Mouse (Mus musculus): Measurements from ENCODE around the gene Gm48552.
A peak's percentile ranks its signal among the peaks of the same experiment; 100 is the strongest.

Gm48552 gene

DNA sequence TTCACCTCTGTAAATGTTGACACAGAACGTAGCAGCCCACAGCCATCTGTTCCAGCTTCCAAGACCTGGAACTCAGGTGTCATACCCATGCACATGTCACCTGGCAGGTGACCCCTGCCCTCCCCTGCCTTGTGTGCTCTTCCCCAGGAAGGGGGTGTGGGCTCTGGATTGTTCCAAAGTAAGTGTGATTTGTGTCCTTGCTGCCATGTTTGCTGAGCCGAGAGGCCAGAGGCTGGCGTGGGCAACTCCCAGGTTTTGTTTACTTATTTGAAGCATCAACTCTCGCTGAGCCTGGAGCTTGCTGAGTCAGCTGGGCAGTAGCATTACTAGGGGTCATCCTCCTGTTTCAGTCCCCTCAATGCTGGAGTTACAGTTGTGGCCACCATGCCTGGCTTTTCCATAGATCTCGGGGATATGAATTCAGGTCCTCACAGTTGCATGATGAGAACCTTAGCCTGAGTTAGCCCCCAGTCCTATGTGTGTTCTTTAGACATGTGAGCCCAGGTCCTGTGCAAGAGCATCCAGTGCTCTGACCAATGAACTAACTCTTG lies at the start of gene Gm48552:
Gm48552 (plus strand) TSS at position 501 of the 551 bp plus-strand sequence.
- no peak for DNase-seq

DNA sequence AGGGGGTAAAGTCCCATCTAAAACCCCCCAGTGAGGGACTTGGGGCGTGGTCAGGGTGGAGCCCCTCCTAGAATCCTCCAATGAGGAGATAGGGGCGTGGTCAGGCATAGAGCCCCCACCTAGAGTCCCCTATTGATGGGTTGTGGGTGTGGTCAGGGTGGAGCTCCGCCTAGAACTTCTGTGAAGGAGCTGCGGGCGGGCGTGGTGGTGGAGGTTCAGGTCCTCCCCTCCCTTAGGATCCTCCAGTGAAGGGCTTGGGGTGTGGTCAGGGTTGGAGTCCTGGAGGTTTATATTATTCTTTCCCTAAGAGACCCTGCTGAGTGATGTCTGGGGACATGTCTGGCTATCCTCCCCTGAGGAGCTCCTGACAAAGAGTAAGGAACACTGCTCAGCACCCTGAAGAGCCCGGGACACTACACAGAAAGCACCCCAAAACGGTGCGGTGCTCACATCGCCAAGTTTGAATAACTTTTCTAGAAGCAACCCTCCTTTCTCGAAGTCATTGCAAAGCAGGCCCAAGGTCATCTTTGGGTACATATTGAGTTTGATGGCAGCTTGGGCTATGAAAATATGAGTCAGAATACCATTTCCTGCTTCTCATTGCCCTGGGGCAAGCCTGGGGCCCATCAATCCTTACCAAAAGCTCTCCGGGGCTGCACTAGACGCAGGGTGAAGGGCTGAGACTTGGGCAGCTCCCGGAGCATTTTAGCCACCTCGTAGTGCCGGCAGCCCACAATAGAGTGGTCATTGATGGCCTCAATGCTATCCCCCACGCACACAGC lies 48.1 kb upstream of the Gm48552 start:
- no peak for DNase-seq

DNA sequence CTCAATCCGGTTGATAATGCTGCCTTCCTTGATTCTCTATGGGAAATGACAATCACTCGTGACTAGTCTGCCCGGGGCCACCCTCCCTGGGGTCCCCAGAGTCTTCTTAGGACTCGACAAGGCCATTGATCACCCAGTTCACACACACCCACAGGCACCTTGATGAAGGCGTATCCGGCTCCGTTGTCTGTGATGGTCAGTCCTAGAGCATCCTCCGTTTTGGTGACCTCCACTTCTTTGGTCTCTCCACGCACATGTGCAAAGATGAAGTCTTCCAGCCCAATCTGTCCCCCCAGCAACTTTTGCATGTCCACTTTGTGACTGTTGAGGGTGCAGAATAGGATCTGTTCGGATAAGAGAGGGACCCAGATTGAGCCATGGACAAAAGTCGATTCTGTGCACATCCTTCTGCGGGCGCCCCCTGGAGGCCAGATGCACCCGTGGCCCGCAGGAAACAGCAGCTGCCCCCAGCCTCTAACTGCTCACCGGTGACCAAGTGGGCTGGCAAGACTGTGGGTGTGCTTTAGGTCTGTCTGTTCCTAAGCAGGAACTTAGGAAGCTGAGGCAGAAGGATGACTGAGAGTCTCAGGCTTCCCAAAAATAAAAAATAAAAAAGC lies 47.4 kb upstream of the Gm48552 start:
- DNase-seq, result peak; percentile 90

DNA sequence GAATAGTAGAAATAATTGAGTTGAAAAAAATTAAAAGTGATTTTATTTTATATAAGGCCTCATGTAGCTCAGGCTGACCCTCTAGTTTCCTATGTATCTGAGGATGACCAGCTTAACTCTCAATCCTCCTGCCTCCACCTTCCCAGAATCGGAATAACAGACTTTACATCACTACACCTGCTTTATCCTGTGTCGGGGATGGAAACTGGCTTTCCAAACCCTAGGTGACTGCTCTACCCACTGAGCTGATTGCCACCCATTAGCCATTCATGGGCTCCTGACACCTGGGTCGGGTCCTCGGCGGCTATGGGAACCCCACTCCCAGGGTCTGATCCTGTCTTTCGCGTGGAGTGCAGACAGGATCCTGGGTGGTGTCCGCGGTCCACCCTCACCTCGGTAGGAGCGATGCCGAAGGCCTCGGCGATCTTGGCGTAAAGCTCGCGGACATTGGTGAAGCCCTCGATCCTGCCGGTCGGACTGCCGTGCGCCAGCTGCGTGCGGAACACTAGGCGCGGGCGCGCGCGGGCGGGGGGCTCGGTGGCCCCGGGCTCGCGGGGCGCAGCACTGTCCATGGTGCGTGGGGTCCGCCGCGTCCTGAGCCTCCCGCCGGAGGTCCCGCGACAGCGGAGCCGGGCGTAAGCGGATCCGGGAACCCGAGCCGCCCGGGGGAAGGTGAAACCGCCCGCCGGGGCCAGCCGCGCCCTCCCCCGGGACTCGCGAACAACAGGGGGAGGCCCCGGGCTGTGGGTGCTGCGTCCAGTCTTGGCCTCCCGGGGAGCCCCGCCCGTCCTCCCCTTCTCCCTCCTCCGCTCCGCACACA lies 45.9 kb upstream of the Gm48552 start, which contains the start of gene Gipc3:
Gipc3 (minus strand) TSS at position 581 of the 820 bp plus-strand sequence.
- DNase-seq, result no peak

GRCm38 (mm10) chr10:81344421-81345161 lies 44.2 kb upstream of the Gm48552 start:
- DNase-seq, result no peak

- no peak for DNase-seq
These were observed 43.7 kb upstream of the Gm48552 start for GRCm38 (mm10) chr10:81345162-81345534.

DNA sequence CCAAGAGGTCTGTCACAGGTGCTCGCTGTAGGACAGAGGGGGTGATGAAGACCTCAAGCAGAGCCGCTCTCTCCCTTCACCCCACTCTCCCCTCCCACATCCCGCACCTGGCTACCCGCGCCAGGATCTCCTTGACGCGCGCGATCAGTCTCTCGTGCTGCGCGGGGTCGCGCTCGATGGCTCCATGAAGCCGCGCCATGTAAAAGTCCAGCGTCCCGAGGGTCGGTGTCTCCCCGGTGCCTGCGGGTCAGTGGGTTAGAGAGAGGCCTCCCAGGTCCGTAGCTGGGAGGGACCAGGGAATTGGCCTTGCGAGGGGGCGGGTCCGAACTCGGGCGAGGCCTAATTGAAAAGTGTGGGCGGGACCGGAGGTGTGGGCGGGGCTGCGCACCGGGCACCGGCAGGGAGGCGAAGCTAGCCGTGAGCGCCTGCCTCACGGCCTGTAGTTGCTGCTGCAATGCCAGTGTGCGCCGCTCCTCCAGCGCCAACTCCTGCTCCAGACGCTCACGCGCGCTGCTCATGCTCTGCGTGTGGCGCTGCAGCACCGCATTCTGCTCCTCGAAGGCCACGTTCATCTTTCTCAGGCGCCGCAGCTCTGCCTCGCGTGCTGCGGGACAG lies 42.2 kb upstream of the Gm48552 start:
- DNase-seq, result peak; percentile 84

DNA sequence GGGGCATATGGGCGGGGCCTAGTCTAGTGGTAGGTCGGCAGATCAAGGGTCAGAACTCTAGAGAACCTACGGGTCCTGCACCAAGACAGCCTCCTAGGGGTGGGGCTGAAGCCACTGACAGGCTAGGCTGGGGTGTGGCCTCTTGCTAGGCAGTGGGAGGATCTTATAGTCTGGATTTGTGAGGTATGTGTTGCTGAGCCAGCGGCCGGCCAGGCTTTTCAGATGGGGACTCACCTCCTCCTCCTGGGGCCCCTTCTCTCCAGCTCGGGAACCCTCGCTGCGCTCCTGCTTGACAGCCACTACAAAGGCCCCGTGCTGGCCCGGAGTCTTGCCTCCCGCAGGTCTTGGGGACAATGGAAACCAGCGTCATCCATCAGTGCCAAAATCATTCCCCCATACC lies 39.7 kb upstream of the Gm48552 start:
- DNase-seq, result peak; percentile 75

DNA sequence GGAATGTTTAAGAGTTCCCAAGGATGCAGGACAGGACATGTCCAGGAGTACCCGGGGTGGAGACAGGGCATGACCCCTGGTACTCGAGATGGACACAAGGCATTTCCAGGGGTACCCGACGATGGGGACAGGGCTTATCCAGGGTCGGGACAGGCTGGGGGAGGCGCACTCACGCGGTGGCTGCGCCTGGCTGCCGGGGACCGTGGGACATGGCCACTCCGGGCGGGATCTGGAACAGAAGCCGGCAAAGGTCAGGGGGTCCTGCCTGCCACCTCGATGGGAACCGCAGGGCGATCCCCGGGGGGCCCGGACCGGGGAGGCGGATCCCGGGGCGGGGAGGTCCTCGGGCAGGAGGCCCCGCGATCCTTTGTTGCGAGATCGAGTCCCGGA lies 38.8 kb upstream of the Gm48552 start:
- no peak for DNase-seq

- DNase-seq, result peak; percentile 100
These were observed 38.3 kb upstream of the Gm48552 start, which contains the start of gene Hmg20b for GRCm38 (mm10) chr10:81350351-81351063. Hmg20b (minus strand) TSS chr10:81350480.

DNA sequence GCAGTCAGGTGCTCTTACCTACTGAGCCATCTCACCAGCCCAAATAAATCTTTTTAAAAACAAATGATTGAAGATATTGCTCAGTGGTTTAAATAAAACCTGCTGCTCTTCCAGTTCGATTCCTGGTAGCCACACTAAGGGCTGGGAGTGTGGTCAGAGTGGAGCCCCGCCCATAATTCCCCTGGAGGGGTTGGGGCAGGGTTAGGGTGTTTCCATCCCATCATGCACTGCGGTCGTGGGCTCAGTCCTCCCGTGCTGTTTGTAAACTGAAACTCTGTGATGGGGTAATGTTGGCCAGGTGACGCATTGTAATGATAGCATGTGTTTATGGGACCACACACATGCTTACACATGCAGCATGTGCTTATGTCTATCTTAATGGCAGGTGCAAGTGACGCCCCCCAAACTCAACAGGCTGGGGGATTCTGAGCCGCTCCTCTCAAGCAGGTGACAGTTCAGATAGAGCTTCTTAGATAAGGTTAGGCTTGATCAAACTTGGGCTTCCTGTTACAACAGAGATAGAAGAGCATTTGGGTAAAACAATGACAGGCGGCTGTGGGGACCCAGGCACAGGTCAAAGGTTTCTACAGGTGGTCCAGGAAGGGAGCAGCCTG lies 37.0 kb upstream of the Gm48552 start:
- no peak for DNase-seq

- no peak for DNase-seq
These were observed 33.9 kb upstream of the Gm48552 start for GRCm38 (mm10) chr10:81354738-81355477.

- DNase-seq, result no peak
These were observed 33.3 kb upstream of the Gm48552 start for GRCm38 (mm10) chr10:81355533-81355932.

GRCm38 (mm10) chr10:81356352-81356990 lies 32.3 kb upstream of the Gm48552 start:
- DNase-seq, result peak; percentile 64

GRCm38 (mm10) chr10:81356991-81357844 lies 31.6 kb upstream of the Gm48552 start, which contains the start of gene Mfsd12:
Mfsd12 (plus strand) TSS chr10:81357491.
- peak; percentile 93 for DNase-seq

DNA sequence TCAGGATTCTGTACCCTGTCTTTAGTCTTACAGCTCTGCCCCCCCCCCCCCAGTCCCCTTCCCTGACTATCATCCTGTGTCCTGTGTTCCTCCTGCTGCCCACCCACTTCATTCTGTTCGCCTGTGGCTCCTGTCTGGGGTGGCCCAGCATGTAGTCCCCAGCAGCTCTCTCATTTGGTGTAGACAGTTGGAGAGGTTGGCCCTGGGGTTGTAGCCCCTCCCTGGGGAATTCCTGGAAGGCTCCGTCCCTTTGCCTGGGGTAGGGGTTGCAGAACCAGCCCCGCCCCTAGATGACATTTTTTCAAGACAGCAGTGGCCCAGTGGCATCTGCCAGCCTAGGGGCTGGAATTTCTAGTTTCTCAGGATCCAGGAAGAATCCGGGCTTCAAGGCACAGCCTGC lies 30.6 kb upstream of the Gm48552 start:
- DNase-seq, result peak; percentile 40

DNA sequence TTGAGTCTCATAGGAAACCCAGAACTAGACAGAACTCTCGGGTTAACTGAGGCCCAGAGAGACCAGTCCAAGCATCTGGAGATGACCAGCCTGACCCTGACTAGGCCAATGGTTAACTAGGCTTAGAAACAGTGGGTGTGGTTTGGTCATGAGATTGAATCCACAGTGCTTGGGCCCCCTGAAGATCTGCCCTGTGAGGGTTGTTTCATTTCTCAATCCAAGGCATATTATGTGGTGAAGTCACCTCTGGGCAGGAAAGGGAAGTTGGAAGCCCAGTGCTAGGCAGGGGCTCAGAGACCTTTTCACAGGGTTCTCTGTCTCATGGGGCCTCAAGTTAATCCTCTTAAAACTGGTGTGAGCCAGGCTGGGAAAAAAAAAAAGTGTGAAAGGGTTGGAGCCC lies 30.0 kb upstream of the Gm48552 start:
- DNase-seq, result peak; percentile 53

GRCm38 (mm10) chr10:81360721-81361120 lies 28.1 kb upstream of the Gm48552 start:
- DNase-seq, result no peak

All from lung, postnatal 36 days (tissue).